Mouse (Mus musculus): ENCODE measurements around the gene H60b.

- TF ChIP-seq CTCF (conservative IDR thresholded peaks at IDR 0.05; ENCODE audit: insufficient read depth, insufficient read length, low read depth, low read length) (no peak), POLR2A (IDR thresholded peaks at IDR 0.05; ENCODE audit: low read depth, low read length) (no peak)
These were observed 137.3 kb downstream of the H60b start for GRCm38 (mm10) chr10:22295676-22296075.
